Mouse (Mus musculus) spleen, embryonic (tissue): ENCODE measurements at regions not wholly inside any gene's neighbourhood (a gene's known extent, or its start where the extent isn't known, plus 50 kb on each side); places are given as distances from the start of the nearest gene placed in this dataset.

ENCODE experiments used
- CTCF ChIA-PET: fragments of 350-600 bp; sonication (Branson Sonifier 250); formaldehyde crosslinking; loops from one replicate; lab custom pipeline; 2022; lab: Charles Lee

GRCm38 (mm10) chr1:137928522-137928921, 247.0 kb downstream of the Ptprc start:
- CTCF ChIA-PET, result interaction anchor here (0.6 kb wide), 1 partner anchor 413 kb away, joined by 3 read pairs; no protein-coding TSS in a partner anchor

DNA sequence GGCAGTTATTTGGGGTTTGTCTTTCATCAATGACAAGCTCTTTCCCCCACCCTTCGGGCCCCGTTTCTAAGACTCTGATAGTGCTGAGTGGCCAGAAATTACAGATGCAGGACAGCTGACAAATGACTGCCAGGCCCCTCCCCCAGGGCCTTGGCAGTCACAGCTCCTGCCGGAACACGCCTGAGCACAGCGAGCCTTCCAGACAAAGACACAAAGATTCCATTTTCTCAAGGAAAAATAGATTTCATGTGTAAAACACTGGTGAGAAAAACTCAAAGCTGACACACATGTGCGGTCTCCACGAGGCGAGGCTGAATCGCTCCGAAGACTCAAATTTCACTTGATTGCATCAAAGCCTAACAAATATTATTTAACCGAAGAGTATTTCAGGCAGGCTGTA, 247.6 kb downstream of the Ptprc start:
- CTCF ChIA-PET, result interaction anchor here (0.6 kb wide), 1 partner anchor 413 kb away, joined by 3 read pairs; no protein-coding TSS in a partner anchor

DNA sequence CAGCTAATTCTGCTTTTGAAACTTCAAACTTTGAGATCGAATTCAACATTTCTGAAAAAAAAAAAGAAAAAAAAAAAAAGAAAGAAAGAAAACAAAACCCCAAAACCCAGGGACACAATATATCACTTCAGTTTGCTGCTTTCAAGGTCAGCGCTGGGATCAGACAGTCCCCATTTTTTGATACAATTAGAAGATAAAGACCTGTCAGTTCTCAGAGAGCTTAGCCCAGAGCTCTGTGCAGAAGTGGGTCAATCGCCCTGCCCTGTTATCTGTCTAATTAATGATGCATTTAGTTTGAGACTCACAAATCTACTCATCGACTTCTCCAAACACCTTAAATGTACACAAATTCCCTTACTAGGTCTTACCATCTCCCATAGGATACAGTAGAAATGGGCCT, 249.2 kb downstream of the Ptprc start:
- CTCF ChIA-PET, result interaction anchor here (0.6 kb wide), 1 partner anchor 1125 kb away, joined by 4 read pairs; no protein-coding TSS in a partner anchor

DNA sequence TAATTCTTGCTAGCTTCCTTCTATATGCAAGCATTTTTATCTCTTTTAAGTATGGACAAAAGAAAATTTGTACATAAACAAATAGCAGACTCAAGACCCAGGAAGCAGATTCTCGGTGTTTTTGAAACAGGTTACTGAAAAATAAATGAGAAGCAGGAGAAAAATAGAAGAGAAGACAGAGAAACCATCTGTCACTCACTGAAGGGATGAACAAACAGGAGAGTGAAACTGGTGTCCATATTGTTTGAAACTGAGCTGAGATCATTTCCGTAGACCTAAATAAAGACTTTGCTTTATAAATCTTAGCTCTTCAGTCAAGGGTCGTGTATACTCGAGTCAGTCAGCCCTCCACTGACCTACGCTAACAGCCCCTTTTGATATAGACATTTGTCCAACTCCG, 251.4 kb downstream of the Ptprc start:
- CTCF ChIA-PET, result no interaction called here

GRCm38 (mm10) chr1:137923705-137924104, 251.8 kb downstream of the Ptprc start:
- CTCF ChIA-PET, result no interaction called here

DNA sequence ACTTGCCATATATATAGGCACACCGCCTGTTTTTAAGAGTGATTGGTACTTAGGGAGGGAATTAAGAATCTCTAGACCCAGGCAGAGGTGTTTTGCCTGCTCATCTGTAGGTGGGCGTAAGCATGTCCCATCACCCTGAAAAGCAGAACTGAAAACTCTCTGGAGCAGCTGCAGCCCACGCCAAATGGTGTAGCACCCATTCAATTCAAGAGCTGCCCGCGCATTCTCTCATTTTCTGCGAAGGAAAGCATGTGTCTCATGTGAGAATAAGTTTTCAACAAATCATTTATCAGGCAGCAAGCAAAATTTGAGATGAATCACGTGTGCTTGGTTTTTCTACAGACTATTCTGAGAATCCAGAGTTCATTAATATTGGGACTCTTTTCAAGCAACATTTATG, 252.7 kb downstream of the Ptprc start:
- CTCF ChIA-PET, result no interaction called here

GRCm38 (mm10) chr1:137921592-137921991, 253.9 kb downstream of the Ptprc start:
- CTCF ChIA-PET, result no interaction called here

GRCm38 (mm10) chr1:137919739-137920563, 255.6 kb downstream of the Ptprc start:
- CTCF ChIA-PET, result interaction anchor here (0.5 kb wide), 1 partner anchor 843 kb away, joined by 3 read pairs; no protein-coding TSS in a partner anchor

DNA sequence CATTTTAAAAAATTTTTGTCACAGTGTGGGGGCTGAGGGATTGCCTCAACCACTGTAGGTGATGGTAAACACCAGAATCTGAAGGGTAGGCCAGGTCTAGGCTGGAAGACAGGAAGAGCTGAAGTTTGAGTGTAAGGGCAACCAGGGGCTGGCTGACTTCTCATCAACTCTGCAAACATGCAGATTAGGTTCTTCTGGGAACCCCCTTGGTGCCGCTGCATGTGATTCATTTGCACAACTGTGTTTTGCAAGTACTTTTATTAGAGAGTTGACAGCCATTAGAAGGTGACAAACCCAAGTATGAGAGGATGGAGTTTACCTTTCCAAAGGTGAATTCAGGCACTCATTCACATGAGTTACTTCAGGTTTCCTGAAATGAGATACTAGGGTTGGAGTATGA, 258.1 kb downstream of the Ptprc start:
- CTCF ChIA-PET, result no interaction called here

- CTCF ChIA-PET, result interaction anchor here (0.7 kb wide), 1 partner anchor 8 kb away, joined by 3 read pairs; no protein-coding TSS in a partner anchor
These were observed 268.6 kb downstream of the Ptprc start for GRCm38 (mm10) chr1:137906883-137907282.

DNA sequence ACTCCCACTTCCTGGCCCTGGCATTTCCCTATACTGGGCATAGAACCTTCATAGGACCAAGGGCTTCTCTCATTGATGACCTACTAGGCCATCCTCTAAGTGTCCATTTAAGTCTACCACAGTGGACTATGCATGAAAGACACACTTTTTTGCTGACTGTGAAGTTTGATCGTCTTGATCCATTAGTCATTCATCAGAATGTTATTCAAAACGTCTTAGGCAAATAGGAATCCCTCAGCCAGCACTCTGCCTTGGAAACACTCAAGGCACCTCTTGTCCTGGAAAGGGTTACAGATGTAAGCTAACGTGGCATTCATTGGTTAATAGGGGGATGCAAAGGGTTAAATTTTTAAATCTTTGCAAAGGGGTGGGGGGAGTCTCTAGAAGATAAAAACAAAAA, 269.0 kb downstream of the Ptprc start:
- CTCF ChIA-PET, result no interaction called here

DNA sequence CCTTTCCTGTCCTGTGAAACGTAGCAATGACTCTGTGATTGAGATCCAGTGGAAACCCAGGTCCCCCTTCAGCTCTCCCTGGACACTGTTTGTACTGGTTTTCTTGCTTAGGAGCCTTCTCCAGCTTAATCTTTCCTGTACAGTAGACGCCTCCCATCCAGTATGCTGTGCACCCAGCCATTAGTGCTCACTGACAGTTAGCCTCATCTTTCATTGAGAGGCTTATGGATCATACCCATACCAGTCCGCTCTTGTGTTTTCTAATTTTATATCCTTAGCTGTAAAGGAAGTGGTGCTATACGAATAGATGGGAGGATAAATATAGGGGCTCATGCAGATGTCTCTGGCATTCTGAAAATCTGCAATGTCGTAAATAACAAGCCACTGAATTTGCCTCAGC, 269.9 kb downstream of the Ptprc start:
- CTCF ChIA-PET, result no interaction called here

GRCm38 (mm10) chr1:137903351-137903750, 272.2 kb downstream of the Ptprc start:
- CTCF ChIA-PET, result interaction anchor here (0.7 kb wide), 1 partner anchor 1069 kb away, joined by 4 read pairs; no protein-coding TSS in a partner anchor

GRCm38 (mm10) chr1:137902859-137903258, 272.6 kb downstream of the Ptprc start:
- CTCF ChIA-PET, result interaction anchor here (0.7 kb wide), 1 partner anchor 1070 kb away, joined by 4 read pairs; no protein-coding TSS in a partner anchor

- CTCF ChIA-PET, result interaction anchor here (0.6 kb wide), 1 partner anchor 153 kb away, joined by 3 read pairs; no protein-coding TSS in a partner anchor
These were observed 273.5 kb downstream of the Ptprc start for GRCm38 (mm10) chr1:137901996-137902395.

- CTCF ChIA-PET, result no interaction called here
These were observed 274.3 kb downstream of the Ptprc start for GRCm38 (mm10) chr1:137901211-137901610.

DNA sequence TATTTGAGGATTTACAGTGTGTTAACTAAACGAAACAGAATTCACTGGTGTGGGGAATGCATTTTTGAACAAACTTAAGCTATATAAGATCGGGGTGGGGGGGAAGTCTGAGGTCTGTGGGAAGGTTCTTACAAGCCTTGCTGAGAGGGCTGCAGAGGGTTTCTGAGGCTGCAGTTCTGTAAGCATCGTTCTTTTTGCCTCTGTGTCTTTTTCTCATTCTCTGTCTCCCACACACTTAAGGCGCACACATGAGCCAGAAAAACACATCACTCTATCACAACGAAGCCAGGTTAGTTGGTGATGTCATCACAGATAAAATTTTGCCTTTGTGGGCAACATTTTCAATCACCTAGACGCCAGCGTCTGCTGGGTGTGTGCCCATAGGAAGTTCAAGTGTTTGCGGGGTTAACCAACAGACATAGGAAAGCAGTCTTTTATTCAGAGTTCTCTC, 274.9 kb downstream of the Ptprc start:
- CTCF ChIA-PET, result no interaction called here

DNA sequence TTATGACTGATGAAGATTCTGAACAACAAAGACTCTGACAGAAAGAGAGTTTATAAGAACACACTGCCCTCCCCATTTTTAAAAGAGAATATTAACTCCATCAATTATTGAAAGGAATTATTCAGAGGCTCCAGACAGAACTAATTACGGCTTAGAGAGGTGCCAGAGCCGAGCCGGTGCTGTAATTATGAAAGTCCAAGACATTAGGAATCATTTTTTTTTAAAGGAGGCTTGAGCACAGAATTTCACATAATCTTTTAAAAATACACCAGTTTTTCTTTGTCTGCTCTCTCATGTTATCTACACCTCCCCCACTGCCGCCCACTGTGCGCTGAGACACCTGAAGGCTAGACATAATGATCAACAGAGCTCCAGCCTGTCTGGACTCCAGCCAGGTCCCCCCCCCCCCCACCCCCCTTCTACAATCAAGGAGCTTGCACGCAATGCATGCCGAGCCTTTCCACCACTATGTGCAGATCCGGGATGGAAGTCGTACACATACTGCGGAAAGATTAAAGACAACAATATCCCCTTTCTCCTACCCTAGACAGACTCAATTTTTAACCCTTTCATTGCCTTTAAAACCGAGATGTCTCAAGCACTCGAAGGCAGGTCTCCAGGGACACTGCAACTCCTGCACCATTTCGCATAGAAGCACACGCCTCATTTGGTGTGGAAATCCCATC, 275.4 kb downstream of the Ptprc start:
- CTCF ChIA-PET, result no interaction called here

DNA sequence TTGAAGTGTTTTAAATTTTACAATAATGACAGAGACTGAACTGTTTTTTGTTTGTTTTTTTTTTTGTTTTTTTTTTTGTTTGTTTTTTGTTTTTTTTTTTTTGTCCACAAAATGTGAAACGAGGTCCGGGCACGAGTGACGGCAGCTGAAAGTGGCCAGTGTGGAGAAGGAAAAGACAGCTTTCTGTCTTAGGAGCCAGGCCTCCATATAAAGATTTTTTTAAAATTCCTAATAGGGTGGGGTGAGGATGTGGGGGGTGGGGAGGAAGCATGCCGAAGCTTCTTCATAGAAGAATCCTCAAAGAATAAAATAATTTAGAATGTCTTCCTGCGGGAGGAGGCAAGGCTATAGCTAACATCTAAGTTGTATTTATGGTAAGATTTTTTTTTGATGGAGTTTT, 276.2 kb downstream of the Ptprc start:
- CTCF ChIA-PET, result no interaction called here

DNA sequence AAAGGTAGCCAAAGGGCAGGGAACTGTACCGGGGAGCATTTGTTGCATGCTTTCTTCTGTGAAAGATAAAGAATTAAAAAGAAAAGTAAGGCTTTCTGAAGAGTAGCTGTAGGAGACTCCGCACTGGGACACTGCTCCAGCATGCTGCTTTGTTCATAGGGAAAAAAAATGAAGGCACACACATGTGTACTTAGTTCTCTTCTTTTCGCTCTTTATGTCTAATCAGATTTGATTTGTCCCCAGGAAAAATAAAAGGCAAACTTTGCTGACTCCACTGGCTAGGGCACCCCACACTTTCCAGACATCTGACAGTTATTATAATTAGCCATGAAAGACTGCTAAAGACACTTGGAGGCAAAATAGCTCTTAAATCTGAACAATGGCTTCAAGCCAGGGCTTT, 276.6 kb downstream of the Ptprc start:
- CTCF ChIA-PET, result no interaction called here

DNA sequence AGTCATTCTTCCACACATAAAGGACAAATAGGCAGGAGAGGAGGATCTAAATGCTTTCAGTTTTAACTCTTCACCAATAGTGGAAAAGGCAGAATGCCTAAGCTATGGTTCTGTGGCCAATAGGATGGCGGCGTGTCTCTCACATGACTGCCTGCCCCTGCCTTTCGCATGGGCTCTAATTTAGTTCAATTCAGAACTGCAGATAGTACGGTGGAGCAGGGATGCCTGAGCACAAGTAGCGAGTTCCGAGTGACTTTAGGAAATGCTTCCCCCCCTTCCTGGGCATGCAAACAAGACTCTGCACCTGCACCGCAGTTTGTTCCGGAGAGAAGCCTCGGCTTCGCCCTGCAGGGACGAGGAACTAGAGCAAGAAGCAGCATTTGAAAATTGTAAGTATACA, 277.1 kb downstream of the Ptprc start:
- CTCF ChIA-PET, result no interaction called here

- CTCF ChIA-PET, result no interaction called here
These were observed 293.9 kb downstream of the Ptprc start for GRCm38 (mm10) chr1:137881656-137882055.
